Comparison of ENCODE assay signal across 26 mouse cellular contexts in the genomic region with DNA sequence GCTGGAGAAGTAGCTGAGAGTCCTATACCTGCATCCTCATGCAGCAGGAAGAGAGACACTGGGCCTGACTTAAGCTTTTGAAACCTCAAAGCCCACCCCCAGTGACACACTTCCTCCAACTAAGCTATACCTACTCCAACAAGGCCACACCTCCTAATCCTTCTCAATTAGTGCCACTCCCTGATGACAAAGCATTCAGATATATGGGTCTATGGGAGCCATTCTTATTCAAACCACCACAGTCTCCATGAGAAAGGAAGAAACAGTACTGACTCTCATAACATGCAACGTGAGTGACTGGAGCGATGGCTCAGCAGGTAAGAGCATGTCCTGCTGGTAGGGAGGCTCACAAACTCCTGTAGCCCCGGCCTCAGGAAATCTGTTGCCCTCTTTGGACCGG. TPM values are rescaled to one million over a fixed set of nuclear protein-coding genes. Genes with fewer than 3 reads are reported as not detected.
DNase-seq lines count a peak whose midpoint lies in the region; ATAC-seq lines count a peak whose summit lies in the region.
"Had no signal": no experiment of that assay in that cellular context is flagged by ENCODE, and none has a peak within 500 bp of the region (broad histone marks: within the 10 kb centered on the region; RNA-seq: fewer than 3 reads in every experiment).

No protein-coding gene starts in this region.

- no peak for ATAC-seq in forebrain, embryonic 12.5 days (ENCODE audit: low FRiP score)
- ATAC-seq: activated CD4-positive, CD25-positive, alpha-beta regulatory T cell, adult 4 months; CD4-positive, CD25-positive, alpha-beta regulatory T cell, adult 4 months; Patski had no signal

- H3K9ac ChIP-seq in forebrain, embryonic 12.5 days, result no peak overlapping the region

- peak; percentile 71 for DNase-seq in ES-CJ7 (ENCODE audit: low read depth, low spot score)
- peak; percentile 92 for DNase-seq in R1 (ENCODE audit: low read depth, low spot score)
- peak; percentile 71 for DNase-seq in ZHBTc4 (ENCODE audit: low read depth, low spot score)
- no peak for DNase-seq in urinary bladder, postnatal 25 days (ENCODE audit: low spot score)
- DNase-seq in retina, embryonic 14.5 days (ENCODE audit: low spot score), result no peak
- DNase-seq: adrenal gland, adult 2 months; adrenal gland, adult 8-10 months; adrenal gland, postnatal 10 days; adrenal gland, postnatal 14 days; adrenal gland, postnatal 25 days; adrenal gland, postnatal 36 days; B cell, adult 2 months; cerebellum, adult 11 months; cerebellum, adult 11-12 months; cerebellum, adult 18-20 months; cerebellum, adult 2 months; cerebellum, adult 8-10 months; cerebellum, adult 9-10 months had no signal

- 88% methylated on average over 4 of the region's 4 CpGs for WGBS in forebrain, embryonic 12.5 days

- H3K36me3 ChIP-seq in forebrain, embryonic 12.5 days (replicated peaks), result no peaks in the 10 kb centered on the region
- H3K36me3 ChIP-seq: G1E had no signal

- H3K9me3 ChIP-seq in forebrain, embryonic 12.5 days, result no peaks in the 10 kb centered on the region

- H3K4me3 ChIP-seq in forebrain, embryonic 12.5 days (replicated peaks), result no peak overlapping the region

- no peaks in the 10 kb centered on the region for H3K4me1 ChIP-seq in forebrain, embryonic 12.5 days

- 0 out of 2 replicates have a peak, but pooled peaks cover 6% of the 10 kb centered on the region for H3K27me3 ChIP-seq in forebrain, embryonic 12.5 days
- H3K27me3 ChIP-seq: CH12.LX, Patski had no signal

- H3K27ac ChIP-seq in forebrain, embryonic 12.5 days, result no peak overlapping the region

- no peak overlapping the region for H3K4me2 ChIP-seq in forebrain, embryonic 12.5 days

RNA-seq across cellular contexts. Expression of a gene that starts 23.9 kb away (rescaled TPM):
- not detected in 2 replicates for polyA plus RNA-seq in forebrain, embryonic 12.5 days (2016; fragmentation: Nextera tagmentation; extraction: Ambion mirVana)
- polyA plus RNA-seq: activated CD4-positive, CD25-positive, alpha-beta regulatory T cell, adult 4 months; adrenal gland, adult 2 months; brain, embryonic 14.5 days; C2C12; CD4-positive, CD25-positive, alpha-beta regulatory T cell, adult 4 months; G1E; Patski had no signal

RNA-seq across cellular contexts. Expression of a gene that starts 46.9 kb away (rescaled TPM):
- polyA plus RNA-seq in forebrain, embryonic 12.5 days (2016; fragmentation: Nextera tagmentation; extraction: Ambion mirVana), result not detected in 2 replicates
- polyA plus RNA-seq: activated CD4-positive, CD25-positive, alpha-beta regulatory T cell, adult 4 months; adrenal gland, adult 2 months; brain, embryonic 14.5 days; C2C12; CD4-positive, CD25-positive, alpha-beta regulatory T cell, adult 4 months; cerebellum, adult 2 months; G1E; Patski had no signal

Comparison
In these comparisons a context has a peak if more than half of its experiments do, and no peak if none do; other contexts are left out.
1. DNase-seq: peak in ES-CJ7 (single experiment), R1 (single experiment) and ZHBTc4 (single experiment); none in urinary bladder, postnatal 25 days (single experiment) and retina, embryonic 14.5 days (single experiment).